Mouse (Mus musculus) testis, adult 10 weeks (tissue): Measurements from ENCODE around the gene Trhde. TPM values are rescaled to one million over a fixed set of nuclear protein-coding genes. Genes with fewer than 3 reads are reported as not detected.

Experiments
- polyA plus RNA-seq: library from polyadenylated mRNA; stranded (reverse); fragments of 350-450 nt; fragmentation: Illumina TruSeq; extraction: RNeasy Lipid Tissue Mini Kit (QIAGEN cat#74804); gene quantifications from one replicate; pipeline ENCODE4 v1.2.3, GENCODE M21; 2014; ENCODE audit warnings: low read depth, low replicate concordance

The Trhde gene
- polyA plus RNA-seq: 3.3 TPM

GRCm38 (mm10) chr10:114802161-114802651, at the start of gene Trhde:
TSS of gene Trhde (minus strand) at chr10:114802307.

